Mouse (Mus musculus) adrenal gland, adult 8-10 months (tissue): ENCODE results near the gene Duoxa1. TPM values are rescaled to one million over a fixed set of nuclear protein-coding genes. Genes with fewer than 3 reads are reported as not detected.

Source experiments
- DNase-seq: peaks from one replicate; pipeline ENCODE4 v3.0.0; 2022
- total RNA-seq, 4 experiments: library from RNA; stranded (reverse); gene quantifications; 2 replicates each; pipeline ENCODE4 v1.2.4; 2022

The Duoxa1 gene
- total RNA-seq, 4 experiments from 2014 or later: 0.20 to 0.52 (median 0.32) TPM

- no peak for DNase-seq
These were observed 16.0 kb downstream of the Duoxa1 start for GRCm38 (mm10) chr2:122297271-122298095.

- DNase-seq: no peak
These were observed 18.6 kb downstream of the Duoxa1 start for GRCm38 (mm10) chr2:122294916-122295315.

GRCm38 (mm10) chr2:122286137-122286536 lies 27.4 kb downstream of the Duoxa1 start:
- DNase-seq: no peak

- no peak for DNase-seq
These were observed 29.4 kb downstream of the Duoxa1 start for GRCm38 (mm10) chr2:122284091-122284490.

- no peak for DNase-seq
These were observed 34.8 kb downstream of the Duoxa1 start for GRCm38 (mm10) chr2:122278769-122279168.

- no peak for DNase-seq
These were observed 46.9 kb downstream of the Duoxa1 start for GRCm38 (mm10) chr2:122266407-122267193.

- no peak for DNase-seq
These were observed 48.8 kb downstream of the Duoxa1 start for GRCm38 (mm10) chr2:122264690-122265089.

- DNase-seq: no peak
These were observed 52.8 kb downstream of the Duoxa1 start for GRCm38 (mm10) chr2:122260729-122261128.

- DNase-seq: no peak
These were observed 57.5 kb downstream of the Duoxa1 start for GRCm38 (mm10) chr2:122255997-122256396.

Other genes with a start within 250 kb of the Duoxa1 start
- 10 to 100 TPM; 20.0 to 25.0 (median 23.5) TPM for gene Spg11, start 195.3 kb downstream of the Duoxa1 start, total RNA-seq
- gene B2m, start 166.0 kb downstream of the Duoxa1 start, total RNA-seq: 100 to 1,000 TPM; 769 to 879 (median 834) TPM
- gene Trim69, start 153.0 kb downstream of the Duoxa1 start, total RNA-seq: not detected
- under 1 TPM in 1 of 4 experiments, not detected in 3; 0.09 TPM for gene Patl2, start 127.5 kb downstream of the Duoxa1 start, total RNA-seq
- gene Terb2, start 127.5 kb downstream of the Duoxa1 start, total RNA-seq: not detected
- 100 to 1,000 TPM in 2 of 4 experiments, 10 to 100 TPM in 2; 83.1 to 149 (median 112) TPM for gene Sord, start 79.0 kb downstream of the Duoxa1 start, total RNA-seq
- gene Duox2, start 15.3 kb downstream of the Duoxa1 start, total RNA-seq: not detected
- not detected for gene Duoxa2, start 14.8 kb downstream of the Duoxa1 start, total RNA-seq
- gene Duox1, start 1.9 kb upstream of the Duoxa1 start, total RNA-seq: under 1 TPM in 2 of 4 experiments, not detected in 2; 0.06 to 0.13 TPM
- gene Shf, start 55.4 kb upstream of the Duoxa1 start, total RNA-seq: 10 to 100 TPM in 2 of 4 experiments, 1 to 10 TPM in 2; 8.1 to 18.5 (median 13.8) TPM
- gene Slc28a2, start 112.7 kb upstream of the Duoxa1 start, total RNA-seq: 1 to 10 TPM in 3 of 4 experiments, under 1 TPM in 1; 0.84 to 4.8 (median 2.1) TPM
- under 1 TPM in 2 of 4 experiments, not detected in 2; 0.15 to 0.17 TPM for gene Gm14085, start 171.2 kb upstream of the Duoxa1 start, total RNA-seq